Comparison of ENCODE assay signal across 10 mouse cellular contexts in genomic region chr17:10702781-10703180, GRCm38 (mm10).
A peak's percentile ranks its signal among the peaks of the same experiment; 100 is the strongest.
DNase-seq lines count a peak whose midpoint lies in the region; ATAC-seq and TF ChIP-seq lines count a peak whose summit lies in the region.
"Had no signal": no experiment of that assay in that cellular context is flagged by ENCODE, and none has a peak within 500 bp of the region (broad histone marks: within the 10 kb centered on the region; RNA-seq: fewer than 3 reads in every experiment).

No protein-coding gene starts in this region.

- no peak overlapping the region for H3K4me2 ChIP-seq in heart, embryonic 11.5 days
- H3K4me2 ChIP-seq in kidney, postnatal 0 days (ENCODE audit: low read length), result peak overlapping the region; percentile 23
- H3K4me2 ChIP-seq: forebrain, embryonic 15.5 days; liver, embryonic 13.5 days had no signal

- TF ChIP-seq CTCF in kidney, postnatal 0 days (IDR thresholded peaks at IDR 0.05; ENCODE audit: low read depth), result no peak

- no peak overlapping the region for H3K9ac ChIP-seq in heart, embryonic 11.5 days (ENCODE audit: low read depth, low read length)
- H3K9ac ChIP-seq in kidney, postnatal 0 days (ENCODE audit: low read depth, low read length), result no peak overlapping the region
- H3K9ac ChIP-seq: forebrain, embryonic 15.5 days; liver, embryonic 13.5 days had no signal

- 65% methylated on average over 6 of the region's 6 CpGs for WGBS in heart, embryonic 11.5 days (ENCODE audit: insufficient replicate concordance)
- 9% methylated on average over 6 of the region's 6 CpGs for WGBS in kidney, postnatal 0 days
- WGBS in embryonic facial prominence, embryonic 10.5 days, result 75% methylated on average over 6 of the region's 6 CpGs

- intact Hi-C loops in left cerebral cortex, postnatal 14 days (cut with DNase I), result no loop called here

- H3K36me3 ChIP-seq in heart, embryonic 11.5 days (ENCODE audit: control insufficient read depth, insufficient read depth, low read length), result no peaks in the 10 kb centered on the region
- no peaks in the 10 kb centered on the region for H3K36me3 ChIP-seq in kidney, postnatal 0 days (ENCODE audit: insufficient read depth, low read length)
- H3K36me3 ChIP-seq in embryonic facial prominence, embryonic 10.5 days (replicated peaks), result no peaks in the 10 kb centered on the region
- H3K36me3 ChIP-seq: forebrain, embryonic 15.5 days; liver, embryonic 13.5 days had no signal

- no peak overlapping the region for H3K27ac ChIP-seq in heart, embryonic 11.5 days (ENCODE audit: low read depth, low read length)
- H3K27ac ChIP-seq in kidney, postnatal 0 days, result no peak overlapping the region
- no peak overlapping the region for H3K27ac ChIP-seq in embryonic facial prominence, embryonic 10.5 days (replicated peaks)
- H3K27ac ChIP-seq: forebrain, embryonic 15.5 days; liver, embryonic 13.5 days had no signal

- H3K9me3 ChIP-seq in heart, embryonic 11.5 days (replicated peaks; ENCODE audit: control insufficient read depth, low read length), result no peaks in the 10 kb centered on the region
- H3K9me3 ChIP-seq in kidney, postnatal 0 days (replicated peaks; ENCODE audit: low read length), result no peaks in the 10 kb centered on the region
- H3K9me3 ChIP-seq in embryonic facial prominence, embryonic 10.5 days, result no peaks in the 10 kb centered on the region
- H3K9me3 ChIP-seq: forebrain, embryonic 15.5 days; liver, embryonic 13.5 days had no signal

- H3K4me3 ChIP-seq in heart, embryonic 11.5 days (ENCODE audit: low read depth, low read length), result no peak overlapping the region
- no peak overlapping the region for H3K4me3 ChIP-seq in kidney, postnatal 0 days (replicated peaks; ENCODE audit: low read depth, low read length)
- no peak overlapping the region for H3K4me3 ChIP-seq in embryonic facial prominence, embryonic 10.5 days
- H3K4me3 ChIP-seq: forebrain, embryonic 15.5 days; liver, embryonic 13.5 days had no signal

- H3K4me1 ChIP-seq in heart, embryonic 11.5 days (ENCODE audit: control insufficient read depth, insufficient read depth, low read length), result no peaks in the 10 kb centered on the region
- H3K4me1 ChIP-seq in kidney, postnatal 0 days (replicated peaks; ENCODE audit: insufficient read depth, low read length), result no peaks in the 10 kb centered on the region; the same call in 1 of the 2 replicates
- H3K4me1 ChIP-seq in embryonic facial prominence, embryonic 10.5 days, result peaks cover 3% of the 10 kb centered on the region; the same call in 1 of the 2 replicates
- H3K4me1 ChIP-seq: forebrain, embryonic 15.5 days; liver, embryonic 13.5 days had no signal

- no peaks in the 10 kb centered on the region; the same call in none of the 2 replicates for H3K27me3 ChIP-seq in heart, embryonic 11.5 days (ENCODE audit: control insufficient read depth, insufficient read depth, low read length)
- no peaks in the 10 kb centered on the region for H3K27me3 ChIP-seq in kidney, postnatal 0 days (ENCODE audit: insufficient read depth, low read length)
- H3K27me3 ChIP-seq in embryonic facial prominence, embryonic 10.5 days (replicated peaks; ENCODE audit: low read depth, poor library complexity, severe bottlenecking), result no peaks in the 10 kb centered on the region
- H3K27me3 ChIP-seq: forebrain, embryonic 15.5 days; liver, embryonic 13.5 days had no signal

- DNase-seq in heart, adult 9 months (ENCODE audit: low spot score in 2 of 2), result peak; percentile 31 to 47
- DNase-seq in NIH3T3 (ENCODE audit: low read depth), result peak; percentile 16
- DNase-seq in brain, adult 2 months (ENCODE audit: low read depth, low spot score), result peak; percentile 80
- DNase-seq in kidney, postnatal 0 days (ENCODE audit: low spot score), result peak; percentile 61
- no peak for DNase-seq in left cerebral cortex, postnatal 14 days (ENCODE audit: low spot score in 2 of 2)
- no peak for DNase-seq in embryonic facial prominence, embryonic 10.5 days (ENCODE audit: low spot score)
- no peak for DNase-seq in retina, postnatal 1 day
- DNase-seq: liver, embryonic 13.5 days had no signal

- no peak for ATAC-seq in heart, embryonic 11.5 days (replicated peaks; ENCODE audit: insufficient number of reproducible peaks, low FRiP score, low TSS enrichment)
- no peak for ATAC-seq in kidney, postnatal 0 days (replicated peaks; ENCODE audit: low FRiP score, low read depth)
- ATAC-seq: forebrain, embryonic 15.5 days had no signal

Comparison
In these comparisons a context has a peak if more than half of its experiments do, and no peak if none do; other contexts are left out.
1. DNase-seq: peak in heart, adult 9 months (2 of 2), NIH3T3 (single experiment), brain, adult 2 months (single experiment) and kidney, postnatal 0 days (single experiment); none in left cerebral cortex, postnatal 14 days (0 of 2), embryonic facial prominence, embryonic 10.5 days (single experiment) and retina, postnatal 1 day (single experiment).